Mouse (Mus musculus): Measurements from ENCODE around the gene Gm20388. TPM values are rescaled to one million over a fixed set of nuclear protein-coding genes. Genes with fewer than 3 reads are reported as not detected.

The Gm20388 gene
- polyA plus RNA-seq, 1 experiment from 2014 or later, result 1.7 TPM

DNA sequence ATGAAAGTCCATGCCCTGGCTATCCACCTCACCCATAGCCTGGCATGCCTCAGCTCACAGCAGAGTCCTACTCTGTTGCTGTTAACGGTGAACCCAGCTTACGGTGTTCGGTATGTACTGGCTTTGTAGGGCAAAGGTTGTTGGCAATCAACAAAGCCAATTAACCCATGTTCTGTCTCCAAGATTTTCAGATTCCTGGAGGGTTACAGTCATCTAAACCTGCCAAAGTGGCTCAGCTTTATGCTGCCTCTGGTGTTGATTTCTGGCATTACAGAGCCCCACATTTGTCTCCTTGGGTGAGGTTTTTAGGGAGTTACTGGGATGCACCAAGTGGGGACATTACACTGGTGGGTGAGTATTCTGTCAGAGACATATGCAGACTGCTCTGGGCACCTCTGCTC, 2786.5 kb downstream of the Gm20388 start:
- Histone ChIP-seq H3K4me1 (replicated peaks) (peaks cover 63% of the 10 kb centered on the region), H3K9me3 (no peaks in the 10 kb centered on the region), H3K27ac (no peak overlapping the region), H3K36me3 (no peaks in the 10 kb centered on the region), H3K4me3 (peak overlapping the region; percentile 23; the same call in 1 of the 2 replicates), H3K27me3 (ENCODE audit: insufficient read depth, poor library complexity, severe bottlenecking) (peaks cover 25% of the 10 kb centered on the region)
- WGBS, result 87% methylated on average over 3 of the region's 3 CpGs
- DNase-seq (ENCODE audit: low spot score), result no peak

- Histone ChIP-seq H3K4me1 (replicated peaks) (peaks cover 66% of the 10 kb centered on the region), H3K4me3 (peak overlapping the region; percentile 23; the same call in 1 of the 2 replicates), H3K27me3 (ENCODE audit: insufficient read depth, poor library complexity, severe bottlenecking) (peaks cover 25% of the 10 kb centered on the region), H3K36me3 (no peaks in the 10 kb centered on the region), H3K27ac (no peak overlapping the region), H3K9me3 (no peaks in the 10 kb centered on the region)
- 87% methylated on average over 6 of the region's 6 CpGs for WGBS
- DNase-seq (ENCODE audit: low spot score), result no peak
These were observed 2786.9 kb downstream of the Gm20388 start for GRCm38 (mm10) chr8:122697586-122697985.

GRCm38 (mm10) chr8:122698254-122698768, 2787.7 kb downstream of the Gm20388 start:
- WGBS, result 67% methylated on average over 5 of the region's 5 CpGs
- H3K27ac ChIP-seq, result no peak overlapping the region; the same call in 1 of the 2 replicates

GRCm38 (mm10) chr8:122699005-122699492, 2788.4 kb downstream of the Gm20388 start, which contains the start of gene Cbfa2t3:
TSS of gene Cbfa2t3 (minus strand) at chr8:122699109.
- peak within 1 kb of the TSS; percentile 23 for H3K4me3 ChIP-seq
- WGBS, result 47% methylated on average over 13 of the region's 13 CpGs

More at GRCm38 (mm10) chr8:122698254-122698768, 2787.7 kb downstream of the Gm20388 start:
- no peaks in the 10 kb centered on the region for H3K9me3 ChIP-seq
- no peaks in the 10 kb centered on the region for H3K36me3 ChIP-seq
- peak overlapping the region; percentile 23 for H3K4me3 ChIP-seq
- peaks cover 21% of the 10 kb centered on the region for H3K27me3 ChIP-seq (ENCODE audit: insufficient read depth, poor library complexity, severe bottlenecking)
- H3K4me1 ChIP-seq (replicated peaks), result peaks cover 67% of the 10 kb centered on the region
- DNase-seq (ENCODE audit: low spot score), result no peak

GRCm38 (mm10) chr8:122700628-122701027, 2790.0 kb downstream of the Gm20388 start:
- WGBS, result 68% methylated on average over 13 of the region's 13 CpGs
- 0 out of 2 replicates have a peak overlapping the region, but pooled peaks have one; percentile 5 for H3K4me3 ChIP-seq
- H3K36me3 ChIP-seq, result no peaks in the 10 kb centered on the region
- H3K9me3 ChIP-seq, result no peaks in the 10 kb centered on the region
- peaks cover 14% of the 10 kb centered on the region for H3K27me3 ChIP-seq (ENCODE audit: insufficient read depth, poor library complexity, severe bottlenecking)
- DNase-seq (ENCODE audit: low spot score), result no peak
- H3K4me1 ChIP-seq (replicated peaks), result peaks cover 56% of the 10 kb centered on the region
- H3K27ac ChIP-seq, result peak overlapping the region; percentile 42; the same call in 1 of the 2 replicates

More at GRCm38 (mm10) chr8:122699005-122699492, 2788.4 kb downstream of the Gm20388 start, which contains the start of gene Cbfa2t3:
- DNase-seq (ENCODE audit: low spot score), result no peak
- peak within 1 kb of the TSS; percentile 1; the same call in 1 of the 2 replicates for H3K27ac ChIP-seq
- no peaks in the 10 kb centered on the region for H3K9me3 ChIP-seq
- peaks cover 60% of the 10 kb centered on the region for H3K4me1 ChIP-seq (replicated peaks)
- H3K27me3 ChIP-seq (ENCODE audit: insufficient read depth, poor library complexity, severe bottlenecking), result peaks cover 14% of the 10 kb centered on the region
- H3K36me3 ChIP-seq, result no peaks in the 10 kb centered on the region

GRCm38 (mm10) chr8:122701441-122702185, 2791.0 kb downstream of the Gm20388 start:
- WGBS, result 91% methylated on average over 12 of the region's 12 CpGs
- Histone ChIP-seq H3K9me3 (no peaks in the 10 kb centered on the region), H3K27me3 (ENCODE audit: insufficient read depth, poor library complexity, severe bottlenecking) (peaks cover 9% of the 10 kb centered on the region; the same call in 1 of the 2 replicates), H3K27ac (no peak overlapping the region), H3K4me3 (no peak overlapping the region), H3K4me1 (replicated peaks) (peaks cover 58% of the 10 kb centered on the region), H3K36me3 (no peaks in the 10 kb centered on the region)
- DNase-seq (ENCODE audit: low spot score), result no peak

DNA sequence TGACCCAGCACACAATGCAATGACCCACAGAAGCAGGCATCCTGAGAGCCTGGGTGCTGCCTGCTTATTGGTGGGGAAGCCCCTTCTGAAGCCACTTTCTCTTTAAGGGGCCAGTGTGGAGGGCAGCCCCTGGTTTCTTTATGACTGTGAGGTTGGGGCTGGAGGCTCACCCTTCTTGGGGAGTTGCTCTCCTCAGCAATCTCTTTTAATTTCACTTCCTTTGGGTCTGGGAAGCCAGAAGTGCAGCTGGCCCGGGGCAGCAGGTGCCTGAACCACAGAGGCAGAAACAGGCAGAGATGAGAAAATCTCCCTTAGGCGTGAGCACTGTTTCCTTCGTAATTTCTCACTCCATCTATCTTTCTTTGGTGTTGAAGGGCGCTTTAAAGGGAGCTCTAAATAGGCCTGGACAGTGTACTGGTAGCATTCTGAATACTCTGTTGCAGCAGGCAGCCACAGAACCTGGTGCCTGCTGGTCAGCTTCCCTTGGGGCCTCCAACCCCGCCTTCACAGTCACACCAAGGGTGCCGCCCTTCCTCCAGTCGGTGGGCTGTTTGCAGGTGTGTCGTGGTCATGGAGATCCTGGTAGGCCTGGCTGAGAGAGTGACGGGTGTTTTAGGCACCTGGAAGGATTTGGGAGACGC, 2791.8 kb downstream of the Gm20388 start:
- peaks cover 15% of the 10 kb centered on the region for H3K27me3 ChIP-seq (ENCODE audit: insufficient read depth, poor library complexity, severe bottlenecking)
- H3K9me3 ChIP-seq, result no peaks in the 10 kb centered on the region
- H3K36me3 ChIP-seq, result no peaks in the 10 kb centered on the region
- H3K4me1 ChIP-seq (replicated peaks), result peaks cover 59% of the 10 kb centered on the region
- WGBS, result 66% methylated on average over 10 of the region's 10 CpGs
- no peak overlapping the region for H3K4me3 ChIP-seq
- no peak for DNase-seq (ENCODE audit: low spot score)
- H3K27ac ChIP-seq, result no peak overlapping the region

DNA sequence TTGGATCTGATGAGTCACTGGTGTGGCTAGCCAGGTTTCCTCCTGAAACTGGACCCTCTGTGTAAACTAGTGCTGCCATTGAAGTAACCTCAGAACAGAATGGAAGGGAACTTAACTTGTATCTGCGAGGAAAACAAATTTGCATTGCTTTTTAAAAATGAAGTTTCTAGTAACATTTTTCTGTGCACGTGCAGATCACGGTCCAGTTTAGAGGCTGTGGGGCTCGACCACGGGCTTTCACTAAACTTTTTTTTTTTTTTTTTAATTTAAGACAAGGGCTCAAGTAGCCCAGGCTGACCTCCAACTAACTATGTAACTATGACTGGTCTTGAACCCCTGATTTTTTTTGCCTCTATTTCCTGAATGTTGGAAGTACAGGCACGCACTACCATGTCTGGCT, 2792.3 kb downstream of the Gm20388 start:
- H3K27ac ChIP-seq, result no peak overlapping the region
- H3K4me3 ChIP-seq, result no peak overlapping the region
- peaks cover 19% of the 10 kb centered on the region for H3K27me3 ChIP-seq (ENCODE audit: insufficient read depth, poor library complexity, severe bottlenecking)
- 91% methylated on average over 6 of the region's 6 CpGs for WGBS
- H3K4me1 ChIP-seq (replicated peaks), result peaks cover 58% of the 10 kb centered on the region
- no peak for DNase-seq (ENCODE audit: low spot score)
- H3K36me3 ChIP-seq, result no peaks in the 10 kb centered on the region
- H3K9me3 ChIP-seq, result no peaks in the 10 kb centered on the region

DNA sequence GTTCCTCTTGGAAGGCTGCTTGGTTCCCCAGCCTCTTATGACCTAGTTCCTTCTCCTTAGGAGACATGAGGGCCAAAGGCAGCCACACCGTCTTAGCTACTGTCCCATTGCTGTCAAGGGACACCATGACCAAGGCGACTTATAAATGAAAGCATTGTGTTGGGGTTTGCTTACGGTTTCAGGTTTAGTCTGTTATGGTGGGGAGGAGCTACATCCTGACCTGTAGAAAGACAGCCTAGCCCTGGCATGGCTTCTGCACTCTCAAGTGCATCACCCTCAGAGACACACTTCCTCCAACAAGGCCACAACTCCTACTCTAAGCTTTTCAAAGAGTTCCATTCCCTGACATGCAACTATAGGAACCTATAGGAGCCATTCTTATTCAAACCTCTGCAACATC, 2794.0 kb downstream of the Gm20388 start:
- no peak overlapping the region for H3K4me3 ChIP-seq
- no peak for DNase-seq (ENCODE audit: low spot score)
- WGBS, result 79% methylated on average over 3 of the region's 3 CpGs
- no peak overlapping the region for H3K27ac ChIP-seq
- H3K4me1 ChIP-seq (replicated peaks), result peaks cover 54% of the 10 kb centered on the region
- no peaks in the 10 kb centered on the region for H3K36me3 ChIP-seq
- H3K27me3 ChIP-seq (ENCODE audit: insufficient read depth, poor library complexity, severe bottlenecking), result peaks cover 31% of the 10 kb centered on the region
- no peaks in the 10 kb centered on the region for H3K9me3 ChIP-seq

- no peak overlapping the region for H3K4me3 ChIP-seq
- H3K36me3 ChIP-seq, result no peaks in the 10 kb centered on the region
- peaks cover 27% of the 10 kb centered on the region for H3K27me3 ChIP-seq (ENCODE audit: insufficient read depth, poor library complexity, severe bottlenecking)
- no peaks in the 10 kb centered on the region for H3K9me3 ChIP-seq
- H3K27ac ChIP-seq, result peak overlapping the region; percentile 70
- 32% methylated on average over 12 of the region's 12 CpGs for WGBS
- DNase-seq (ENCODE audit: low spot score), result no peak
- H3K4me1 ChIP-seq (replicated peaks), result peaks cover 50% of the 10 kb centered on the region
These were observed 2795.4 kb downstream of the Gm20388 start for GRCm38 (mm10) chr8:122705901-122706561.

DNA sequence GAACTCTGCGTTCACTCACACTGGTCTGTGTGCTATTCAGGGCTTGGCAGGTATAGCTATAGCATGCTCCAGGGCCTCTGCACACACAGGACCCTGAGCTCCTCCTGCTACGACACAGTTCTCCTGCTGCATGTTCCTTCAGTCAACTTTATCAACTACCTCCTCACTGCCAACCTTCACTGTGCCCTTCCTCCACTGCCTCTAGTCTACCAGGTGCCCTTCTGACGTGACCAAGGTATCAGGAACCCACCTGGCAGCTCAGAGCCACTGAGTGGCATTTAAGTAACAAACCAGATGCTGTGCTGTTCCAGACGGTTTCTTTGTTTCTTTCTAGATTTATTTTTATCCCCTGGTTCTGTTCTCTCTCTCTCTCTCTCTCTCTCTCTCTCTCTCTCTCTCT, 2796.5 kb downstream of the Gm20388 start:
- Histone ChIP-seq H3K27me3 (ENCODE audit: insufficient read depth, poor library complexity, severe bottlenecking) (peaks cover 26% of the 10 kb centered on the region; the same call in 1 of the 2 replicates), H3K27ac (peak overlapping the region; percentile 70), H3K36me3 (no peaks in the 10 kb centered on the region), H3K4me1 (replicated peaks) (peaks cover 46% of the 10 kb centered on the region), H3K9me3 (no peaks in the 10 kb centered on the region), H3K4me3 (no peak overlapping the region)
- no peak for DNase-seq (ENCODE audit: low spot score)
- WGBS, result 73% methylated on average over 4 of the region's 4 CpGs

- peak; percentile 47 for DNase-seq (ENCODE audit: low spot score)
- peaks cover 56% of the 10 kb centered on the region for H3K4me1 ChIP-seq (replicated peaks)
- H3K9me3 ChIP-seq, result no peaks in the 10 kb centered on the region
- WGBS, result 46% methylated on average over 26 of the region's 26 CpGs
- no peaks in the 10 kb centered on the region for H3K36me3 ChIP-seq
- peaks cover 30% of the 10 kb centered on the region; the same call in 1 of the 2 replicates for H3K27me3 ChIP-seq (ENCODE audit: insufficient read depth, poor library complexity, severe bottlenecking)
- no peak overlapping the region for H3K4me3 ChIP-seq
- peak overlapping the region; percentile 70 for H3K27ac ChIP-seq
These were observed 2798.9 kb downstream of the Gm20388 start for GRCm38 (mm10) chr8:122709340-122710111.

Measured in hindbrain, embryonic 10.5 days (tissue).